In genomic region chr2:159732413-159732812, GRCm38 (mm10) we compare ENCODE assay signal across 11 mouse cellular contexts.
DNase-seq lines count a peak whose midpoint lies in the region; ATAC-seq and TF ChIP-seq lines count a peak whose summit lies in the region.
"Had no signal": no experiment of that assay in that cellular context is flagged by ENCODE, and none has a peak within 500 bp of the region (broad histone marks: within the 10 kb centered on the region; RNA-seq: fewer than 3 reads in every experiment).

No protein-coding gene starts in this region.

- no peaks in the 10 kb centered on the region for H3K9me3 ChIP-seq in heart, embryonic 11.5 days (replicated peaks; ENCODE audit: control insufficient read depth, low read length)
- no peaks in the 10 kb centered on the region for H3K9me3 ChIP-seq in stomach, embryonic 14.5 days (ENCODE audit: control insufficient read depth, low read depth, low read length)
- H3K9me3 ChIP-seq in forebrain, embryonic 13.5 days (replicated peaks): no peaks in the 10 kb centered on the region

- no peak overlapping the region for H3K4me2 ChIP-seq in heart, embryonic 11.5 days
- no peak overlapping the region for H3K4me2 ChIP-seq in stomach, embryonic 14.5 days (replicated peaks; ENCODE audit: low read depth, low read length)
- H3K4me2 ChIP-seq in forebrain, embryonic 13.5 days: no peak overlapping the region

- no peaks in the 10 kb centered on the region for H3K27me3 ChIP-seq in heart, embryonic 11.5 days (ENCODE audit: control insufficient read depth, insufficient read depth, low read length)
- no peaks in the 10 kb centered on the region for H3K27me3 ChIP-seq in stomach, embryonic 14.5 days (ENCODE audit: control insufficient read depth, insufficient read depth, low read length)
- H3K27me3 ChIP-seq in forebrain, embryonic 13.5 days: no peaks in the 10 kb centered on the region
- H3K27me3 ChIP-seq: Patski had no signal

- no peak overlapping the region for H3K4me3 ChIP-seq in lung, adult 2 months (replicated peaks; ENCODE audit: extremely low read depth, low read depth, low read length)
- no peak overlapping the region for H3K4me3 ChIP-seq in heart, embryonic 11.5 days (ENCODE audit: low read depth, low read length)
- no peak overlapping the region for H3K4me3 ChIP-seq in stomach, embryonic 14.5 days (ENCODE audit: low read depth, low read length)
- H3K4me3 ChIP-seq in forebrain, embryonic 13.5 days: no peak overlapping the region
- H3K4me3 ChIP-seq: myocyte had no signal

- H3K36me3 ChIP-seq in heart, embryonic 11.5 days (ENCODE audit: control insufficient read depth, insufficient read depth, low read length): no peaks in the 10 kb centered on the region
- no peaks in the 10 kb centered on the region for H3K36me3 ChIP-seq in stomach, embryonic 14.5 days (ENCODE audit: control insufficient read depth, insufficient read depth, low read length)
- no peaks in the 10 kb centered on the region for H3K36me3 ChIP-seq in forebrain, embryonic 13.5 days (ENCODE audit: poor library complexity, severe bottlenecking)

- peak overlapping the region; percentile 62 for H3K27ac ChIP-seq in heart, embryonic 11.5 days (ENCODE audit: low read depth, low read length)
- peak overlapping the region; percentile 21; the same call in 1 of the 2 replicates for H3K27ac ChIP-seq in stomach, embryonic 14.5 days (ENCODE audit: low read length)
- H3K27ac ChIP-seq in forebrain, embryonic 13.5 days: no peak overlapping the region

- DNase-seq in lung, adult 18-20 months: peak; percentile 17 to 24
- DNase-seq in lung, adult 2 months: no peak
- peak; percentile 22 to 55 for DNase-seq in kidney, postnatal 25 days
- no peak for DNase-seq in cerebellum, postnatal 10 days
- DNase-seq: thymus, postnatal 36 days had no signal

- no peak for TF ChIP-seq POLR2A in lung, adult 2 months (IDR thresholded peaks at IDR 0.05; ENCODE audit: borderline replicate concordance, extremely low read depth, low read depth, low read length)

- 11% methylated on average over 3 of the region's 3 CpGs for whole genome bisulfite sequencing in lung, adult 2 months
- WGBS in heart, embryonic 11.5 days (ENCODE audit: insufficient replicate concordance): 25% methylated on average over 3 of the region's 3 CpGs
- 15% methylated on average over 3 of the region's 3 CpGs for WGBS in stomach, embryonic 14.5 days
- 56% methylated on average over 3 of the region's 3 CpGs for WGBS in forebrain, embryonic 13.5 days

- no peak overlapping the region for H3K9ac ChIP-seq in heart, embryonic 11.5 days (ENCODE audit: low read depth, low read length)
- H3K9ac ChIP-seq in stomach, embryonic 14.5 days (replicated peaks; ENCODE audit: low read depth, low read length): no peak overlapping the region
- H3K9ac ChIP-seq in forebrain, embryonic 13.5 days: no peak overlapping the region

- TF ChIP-seq CTCF in lung, adult 2 months (IDR thresholded peaks at IDR 0.05; ENCODE audit: insufficient read depth, low read length): no peak

- no peak for ATAC-seq in heart, embryonic 11.5 days (replicated peaks; ENCODE audit: insufficient number of reproducible peaks, low FRiP score, low TSS enrichment)
- peak; percentile 53; the same call in 1 of the 2 replicates for ATAC-seq in stomach, embryonic 14.5 days (ENCODE audit: insufficient number of reproducible peaks, insufficient read depth, low FRiP score, low read depth)
- no peak for ATAC-seq in granulocyte monocyte progenitor cell, adult 5-6 weeks (replicated peaks; ENCODE audit: poor library complexity, severe bottlenecking)
- no peak for ATAC-seq in forebrain, embryonic 13.5 days
- ATAC-seq: Patski had no signal

- H3K4me1 ChIP-seq in lung, adult 2 months (ENCODE audit: control insufficient read depth, insufficient read depth, low read length): peaks cover 5% of the 10 kb centered on the region
- peaks cover 14% of the 10 kb centered on the region; the same call in 1 of the 2 replicates for H3K4me1 ChIP-seq in heart, embryonic 11.5 days (ENCODE audit: control insufficient read depth, insufficient read depth, low read length)
- no peaks in the 10 kb centered on the region for H3K4me1 ChIP-seq in stomach, embryonic 14.5 days (ENCODE audit: control insufficient read depth, insufficient read depth, low read length)
- H3K4me1 ChIP-seq in forebrain, embryonic 13.5 days: no peaks in the 10 kb centered on the region

Comparison
In these comparisons a context has a peak if more than half of its experiments do, and no peak if none do; other contexts are left out.
1. DNase-seq: peak in lung, adult 18-20 months (2 of 2) and kidney, postnatal 25 days (2 of 2); none in lung, adult 2 months (single experiment) and cerebellum, postnatal 10 days (0 of 2).